Mouse (Mus musculus): ENCODE results near the gene Srrm3. TPM values are rescaled to one million over a fixed set of nuclear protein-coding genes. Genes with fewer than 3 reads are reported as not detected.

Gene Srrm3
- polyA plus RNA-seq, 1 experiment from 2014 or later = 0.22 TPM

- no peak for ATAC-seq (ENCODE audit: insufficient number of reproducible peaks, low FRiP score)
- no peak overlapping the region for H3K4me2 ChIP-seq
- 37% methylated on average over 9 of the region's 9 CpGs for WGBS
- H3K4me3 ChIP-seq = no peak overlapping the region
- H3K36me3 ChIP-seq = no peaks in the 10 kb centered on the region
- H3K9me3 ChIP-seq (replicated peaks) = no peaks in the 10 kb centered on the region
- H3K9ac ChIP-seq = peak overlapping the region; percentile 11; the same call in 1 of the 2 replicates
- peaks cover 16% of the 10 kb centered on the region for H3K4me1 ChIP-seq (replicated peaks)
- no peak overlapping the region for H3K27ac ChIP-seq (ENCODE audit: poor library complexity, severe bottlenecking)
- peaks cover 4% of the 10 kb centered on the region; the same call in 1 of the 2 replicates for H3K27me3 ChIP-seq (replicated peaks)
Measured at GRCm38 (mm10) chr5:135892589-135893351, 86.1 kb downstream of the Srrm3 start.

- 45% methylated on average over 6 of the region's 6 CpGs for WGBS
- Histone ChIP-seq H3K4me1 (replicated peaks) (peaks cover 17% of the 10 kb centered on the region), H3K36me3 (no peaks in the 10 kb centered on the region), H3K27ac (ENCODE audit: poor library complexity, severe bottlenecking) (peak overlapping the region; percentile 23; the same call in 1 of the 2 replicates), H3K9ac (no peak overlapping the region), H3K9me3 (replicated peaks) (no peaks in the 10 kb centered on the region), H3K4me3 (no peak overlapping the region), H3K27me3 (replicated peaks) (peaks cover 4% of the 10 kb centered on the region; the same call in 1 of the 2 replicates), H3K4me2 (no peak overlapping the region)
- ATAC-seq (ENCODE audit: insufficient number of reproducible peaks, low FRiP score) = no peak
Measured at GRCm38 (mm10) chr5:135894958-135895357, 88.3 kb downstream of the Srrm3 start.

- ATAC-seq (ENCODE audit: insufficient number of reproducible peaks, low FRiP score) = no peak
- no peak overlapping the region for H3K4me2 ChIP-seq
- peaks cover 12% of the 10 kb centered on the region for H3K4me1 ChIP-seq (replicated peaks)
- no peaks in the 10 kb centered on the region for H3K36me3 ChIP-seq
- H3K4me3 ChIP-seq = no peak overlapping the region
- no peaks in the 10 kb centered on the region for H3K27me3 ChIP-seq (replicated peaks)
- H3K9me3 ChIP-seq (replicated peaks) = no peaks in the 10 kb centered on the region
- no peak overlapping the region for H3K27ac ChIP-seq (ENCODE audit: poor library complexity, severe bottlenecking)
- no peak overlapping the region for H3K9ac ChIP-seq
- WGBS = 12% methylated on average over 3 of the region's 3 CpGs
Measured at GRCm38 (mm10) chr5:135898028-135898427, 91.3 kb downstream of the Srrm3 start.

DNA sequence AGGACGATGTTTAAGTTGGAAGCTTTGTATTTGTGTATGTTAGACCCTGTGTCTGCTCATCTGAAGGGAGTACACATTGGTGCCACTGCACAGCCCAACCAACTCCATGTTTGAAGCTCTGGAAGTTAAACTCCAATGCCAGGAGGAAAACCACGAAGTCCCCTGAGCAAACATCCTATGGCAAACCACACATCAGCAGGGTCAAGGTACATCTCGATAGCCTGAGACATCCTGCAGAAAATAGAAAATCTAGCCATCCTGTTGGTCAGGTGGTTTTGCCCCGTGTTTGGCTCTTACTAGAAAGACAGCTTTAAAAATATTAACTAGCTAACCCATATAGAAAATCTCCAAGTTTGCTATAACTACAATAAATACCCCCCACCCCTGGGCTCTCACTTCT, 92.3 kb downstream of the Srrm3 start:
- Histone ChIP-seq H3K4me1 (replicated peaks) (peaks cover 15% of the 10 kb centered on the region; the same call in 1 of the 2 replicates), H3K36me3 (no peaks in the 10 kb centered on the region), H3K4me2 (no peak overlapping the region), H3K4me3 (no peak overlapping the region), H3K27me3 (replicated peaks) (no peaks in the 10 kb centered on the region), H3K27ac (ENCODE audit: poor library complexity, severe bottlenecking) (no peak overlapping the region), H3K9me3 (replicated peaks) (no peaks in the 10 kb centered on the region), H3K9ac (no peak overlapping the region)
- WGBS = 76% methylated on average over 4 of the region's 4 CpGs
- ATAC-seq (ENCODE audit: insufficient number of reproducible peaks, low FRiP score) = no peak

GRCm38 (mm10) chr5:135899833-135900232, 93.1 kb downstream of the Srrm3 start:
- Histone ChIP-seq H3K4me1 (replicated peaks) (peaks cover 15% of the 10 kb centered on the region; the same call in 1 of the 2 replicates), H3K4me3 (no peak overlapping the region), H3K36me3 (no peaks in the 10 kb centered on the region), H3K4me2 (no peak overlapping the region), H3K9ac (no peak overlapping the region), H3K27me3 (replicated peaks) (no peaks in the 10 kb centered on the region), H3K9me3 (replicated peaks) (no peaks in the 10 kb centered on the region), H3K27ac (ENCODE audit: poor library complexity, severe bottlenecking) (no peak overlapping the region)
- no peak for ATAC-seq (ENCODE audit: insufficient number of reproducible peaks, low FRiP score)
- WGBS = 49% methylated on average over 4 of the region's 4 CpGs

DNA sequence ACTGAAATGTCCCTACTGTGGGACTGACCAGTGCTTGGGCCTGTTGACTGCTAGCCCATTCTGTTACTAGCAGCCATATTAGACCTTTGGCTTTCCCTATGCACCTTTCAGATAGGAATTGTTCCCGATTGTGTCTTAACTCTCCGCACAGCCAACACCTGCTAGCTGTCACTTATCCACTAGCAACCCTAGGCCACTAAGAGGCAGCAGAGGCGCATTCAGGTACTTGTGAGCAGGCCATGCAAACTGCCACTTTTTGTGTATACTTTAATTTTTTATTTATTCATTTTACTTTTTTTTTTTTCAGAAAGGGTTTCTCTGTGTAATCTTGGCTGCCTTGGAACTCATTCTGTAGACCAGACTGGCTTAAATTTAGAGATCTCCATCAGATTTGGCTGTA, 94.0 kb downstream of the Srrm3 start:
- Histone ChIP-seq H3K36me3 (no peaks in the 10 kb centered on the region), H3K9me3 (replicated peaks) (no peaks in the 10 kb centered on the region), H3K27me3 (replicated peaks) (no peaks in the 10 kb centered on the region), H3K4me3 (no peak overlapping the region), H3K4me2 (no peak overlapping the region), H3K9ac (no peak overlapping the region), H3K27ac (ENCODE audit: poor library complexity, severe bottlenecking) (no peak overlapping the region), H3K4me1 (replicated peaks) (peaks cover 18% of the 10 kb centered on the region)
- 76% methylated on average over 3 of the region's 3 CpGs for WGBS
- ATAC-seq (ENCODE audit: insufficient number of reproducible peaks, low FRiP score) = no peak

DNA sequence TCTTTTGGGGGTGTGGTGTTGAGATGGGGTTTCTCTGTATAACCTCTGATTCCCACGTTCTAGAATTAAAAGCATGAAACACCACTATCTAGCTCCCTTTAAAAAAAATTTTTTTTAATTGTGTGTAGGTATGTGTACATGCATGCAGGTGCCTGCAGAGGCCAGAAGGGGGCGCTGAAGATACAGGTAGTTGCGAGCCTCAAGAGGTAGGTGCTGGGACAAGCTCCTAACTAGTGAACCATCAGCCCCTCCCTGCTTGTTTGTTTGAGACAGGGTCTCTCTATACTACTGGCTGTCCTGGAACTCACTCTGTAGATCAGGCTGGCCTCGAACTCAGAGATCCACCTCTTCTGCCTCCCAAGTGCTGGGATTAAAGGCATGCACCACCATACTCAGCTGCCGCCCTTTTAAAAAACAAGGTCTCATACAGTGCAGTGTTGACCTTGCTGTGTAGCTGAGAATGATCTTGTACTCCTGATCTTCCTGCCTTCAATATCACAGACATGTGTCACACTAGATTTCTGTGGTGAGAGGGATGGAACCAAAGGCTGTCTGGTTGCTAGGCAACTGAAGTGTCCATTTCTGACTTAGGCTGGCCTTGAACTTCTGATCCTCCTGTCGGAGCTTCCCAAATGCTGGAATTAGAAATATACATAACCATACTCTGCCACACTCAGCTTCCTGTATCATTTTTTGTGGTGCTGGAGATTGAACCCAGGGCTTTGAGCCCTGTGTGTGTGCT, 94.8 kb downstream of the Srrm3 start:
- Histone ChIP-seq H3K4me3 (no peak overlapping the region), H3K4me1 (replicated peaks) (peaks cover 23% of the 10 kb centered on the region), H3K9me3 (replicated peaks) (no peaks in the 10 kb centered on the region), H3K4me2 (no peak overlapping the region), H3K36me3 (0 out of 2 replicates have a peak, but pooled peaks cover 2% of the 10 kb centered on the region), H3K27ac (ENCODE audit: poor library complexity, severe bottlenecking) (no peak overlapping the region), H3K27me3 (replicated peaks) (no peaks in the 10 kb centered on the region), H3K9ac (no peak overlapping the region)
- WGBS = 56% methylated on average over 6 of the region's 6 CpGs
- no peak for ATAC-seq (ENCODE audit: insufficient number of reproducible peaks, low FRiP score)

DNA sequence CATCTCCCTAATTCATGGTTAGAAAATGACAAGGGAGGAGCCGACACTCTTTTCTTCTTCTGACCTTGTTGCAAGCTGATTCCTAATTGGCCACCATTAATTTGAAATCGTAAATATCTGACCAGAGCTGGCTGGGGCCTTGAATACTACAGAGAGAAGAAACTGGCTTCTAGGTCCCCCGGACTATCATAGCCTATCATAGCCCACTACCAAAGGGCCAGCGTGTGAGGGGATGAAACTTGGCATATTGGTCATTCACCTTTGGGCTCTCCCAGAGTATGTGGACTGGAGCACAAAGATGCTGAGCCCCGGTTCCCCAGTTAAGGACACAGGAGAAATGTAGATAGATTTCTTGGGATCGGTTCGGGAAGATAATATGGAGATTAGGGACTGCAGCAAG, 96.4 kb downstream of the Srrm3 start:
- 24% methylated on average over 7 of the region's 7 CpGs for WGBS
- H3K36me3 ChIP-seq = peaks cover 15% of the 10 kb centered on the region
- no peaks in the 10 kb centered on the region for H3K9me3 ChIP-seq (replicated peaks)
- peak overlapping the region; percentile 39 for H3K4me3 ChIP-seq
- ATAC-seq (ENCODE audit: insufficient number of reproducible peaks, low FRiP score) = no peak; the same call in 1 of the 2 replicates
- H3K27ac ChIP-seq (ENCODE audit: poor library complexity, severe bottlenecking) = 0 out of 2 replicates have a peak overlapping the region, but pooled peaks have one; percentile 19
- peak overlapping the region; percentile 68 for H3K4me2 ChIP-seq
- H3K27me3 ChIP-seq (replicated peaks) = no peaks in the 10 kb centered on the region
- H3K9ac ChIP-seq = peak overlapping the region; percentile 54
- peaks cover 31% of the 10 kb centered on the region for H3K4me1 ChIP-seq (replicated peaks)

DNA sequence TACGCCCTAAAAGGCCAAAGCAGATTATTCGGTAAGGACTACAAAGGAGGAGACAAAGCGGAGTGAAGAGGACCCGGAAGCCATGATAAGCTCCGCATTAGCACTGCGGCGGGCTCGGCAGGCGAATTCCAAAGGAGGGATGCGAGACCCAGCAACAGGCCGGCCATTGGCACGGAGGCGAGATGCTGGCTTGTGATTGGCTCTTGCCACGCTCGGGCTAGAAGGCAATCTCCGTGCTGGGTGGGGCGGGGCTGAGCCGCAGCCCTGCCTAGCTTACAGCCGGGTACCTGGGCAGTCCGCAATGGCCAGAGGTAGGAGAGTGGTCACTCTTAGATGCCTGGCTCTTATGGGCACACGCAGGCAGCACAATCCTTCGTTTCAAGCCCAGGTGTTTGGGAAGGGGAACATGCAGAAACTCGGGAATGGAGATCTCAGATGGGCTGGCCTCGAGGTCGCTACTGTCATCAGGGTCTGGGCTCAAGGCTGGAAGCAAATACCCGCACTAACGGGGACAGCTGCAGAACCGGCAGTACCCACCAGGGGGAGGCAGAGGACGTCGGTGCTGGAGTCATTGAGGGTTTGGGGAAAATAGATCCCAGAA, 97.0 kb downstream of the Srrm3 start:
- H3K27ac ChIP-seq (ENCODE audit: poor library complexity, severe bottlenecking) = peak overlapping the region; percentile 49
- no peaks in the 10 kb centered on the region for H3K27me3 ChIP-seq (replicated peaks)
- H3K4me1 ChIP-seq (replicated peaks) = peaks cover 31% of the 10 kb centered on the region
- H3K36me3 ChIP-seq = peaks cover 19% of the 10 kb centered on the region
- WGBS = under 1% methylated on average over 30 of the region's 30 CpGs
- H3K9me3 ChIP-seq (replicated peaks) = no peaks in the 10 kb centered on the region
- H3K4me3 ChIP-seq = peak overlapping the region; percentile 39
- peak overlapping the region; percentile 68 for H3K4me2 ChIP-seq
- peak; percentile 93 for ATAC-seq (ENCODE audit: insufficient number of reproducible peaks, low FRiP score)
- H3K9ac ChIP-seq = peak overlapping the region; percentile 54

- H3K27me3 ChIP-seq (replicated peaks) = no peaks in the 10 kb centered on the region
- peaks cover 25% of the 10 kb centered on the region for H3K36me3 ChIP-seq
- 62% methylated on average over 5 of the region's 5 CpGs for WGBS
- H3K4me3 ChIP-seq = peak overlapping the region; percentile 39; the same call in 1 of the 2 replicates
- peak overlapping the region; percentile 19; the same call in 1 of the 2 replicates for H3K9ac ChIP-seq
- no peaks in the 10 kb centered on the region for H3K9me3 ChIP-seq (replicated peaks)
- peak overlapping the region; percentile 68 for H3K4me2 ChIP-seq
- no peak for ATAC-seq (ENCODE audit: insufficient number of reproducible peaks, low FRiP score)
- H3K27ac ChIP-seq (ENCODE audit: poor library complexity, severe bottlenecking) = peak overlapping the region; percentile 49; the same call in 1 of the 2 replicates
- peaks cover 36% of the 10 kb centered on the region for H3K4me1 ChIP-seq (replicated peaks)
Measured at GRCm38 (mm10) chr5:135904259-135904658, 97.6 kb downstream of the Srrm3 start.

All from heart, embryonic 12.5 days (tissue).